Mouse (Mus musculus) right cerebral cortex, postnatal 36 days (tissue): Measurements from ENCODE around the gene Mlkl.
"Not testable (repeated sequence)": the region's sequence is repeated elsewhere in the genome, so short reads cannot be mapped to it uniquely, and the experiment has no call there.

Experiments used
- DNase-seq, 2 experiments: peaks; one replicate each; pipeline ENCODE4 v3.0.0; 2022; ENCODE audit warnings: low spot score in 2 of 2, mixed read lengths in 1 of 2

The Mlkl gene

GRCm38 (mm10) chr8:111313961-111314360, 24.0 kb downstream of the Mlkl start:
- not testable (repeated sequence) for DNase-seq

DNA sequence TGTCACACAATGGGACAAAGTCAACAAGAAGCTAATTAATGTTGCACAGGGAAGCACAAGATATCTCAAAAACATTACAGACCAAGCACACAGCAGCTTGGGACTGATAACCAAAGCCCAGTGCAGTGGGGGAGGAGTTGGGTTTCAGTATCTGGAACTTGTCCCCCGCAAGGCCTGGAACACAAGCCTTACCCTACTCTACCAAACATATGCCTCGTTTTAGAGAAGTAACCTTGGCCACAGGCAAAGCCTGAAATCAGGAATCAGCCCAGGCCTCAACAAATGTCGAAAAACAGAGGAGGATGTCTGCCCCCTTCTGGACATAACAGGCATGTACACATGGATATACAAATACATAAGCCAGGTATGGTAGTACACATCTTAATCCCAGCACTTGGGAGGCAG, 25.2 kb downstream of the Mlkl start:
- no peak for DNase-seq

DNA sequence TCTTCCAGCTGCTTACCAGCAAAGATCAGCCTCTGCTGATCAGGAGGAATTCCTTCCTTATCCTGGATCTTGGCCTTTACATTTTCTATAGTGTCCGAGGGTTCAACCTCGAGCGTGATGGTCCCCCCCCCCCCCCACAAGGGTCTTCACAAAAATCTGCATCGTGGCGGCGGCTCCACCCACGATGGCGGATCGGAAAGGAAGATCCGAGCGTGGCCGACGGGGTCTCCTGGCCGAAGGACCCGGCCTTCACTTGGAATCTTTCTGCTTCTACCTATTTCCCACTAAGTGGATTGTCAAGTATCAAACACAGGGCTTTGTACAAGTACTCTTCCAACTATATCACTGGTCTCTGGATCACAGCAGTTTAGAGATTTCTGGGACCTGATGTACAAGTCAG, 28.0 kb downstream of the Mlkl start:
- DNase-seq = not testable (repeated sequence)

- DNase-seq = no peak
Observed at GRCm38 (mm10) chr8:111305031-111305730, 32.8 kb downstream of the Mlkl start.

DNA sequence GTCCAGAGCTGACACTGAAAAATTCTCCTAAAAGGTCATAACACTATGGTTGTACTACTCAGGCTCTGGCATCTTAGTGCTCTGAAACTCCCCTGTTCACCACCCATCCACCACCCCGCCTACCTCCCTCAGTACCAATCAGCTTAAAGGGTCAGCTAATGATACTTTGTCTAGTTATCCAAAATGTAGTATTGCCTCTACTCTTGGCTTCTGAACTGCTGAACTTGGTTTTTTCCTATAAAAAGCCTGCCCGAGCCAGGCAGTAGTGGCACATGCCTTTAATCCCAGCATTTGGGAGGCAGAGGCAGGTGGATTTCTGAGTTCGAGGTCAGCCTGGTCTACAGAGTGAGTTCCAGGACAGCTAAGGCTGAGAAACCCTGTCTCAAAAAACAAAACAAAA, 33.6 kb downstream of the Mlkl start:
- no peak for DNase-seq

- not testable (repeated sequence) for DNase-seq
Observed at GRCm38 (mm10) chr8:111303076-111303803, 34.7 kb downstream of the Mlkl start.

GRCm38 (mm10) chr8:111300597-111301546, 37.1 kb downstream of the Mlkl start:
- no peak for DNase-seq

DNA sequence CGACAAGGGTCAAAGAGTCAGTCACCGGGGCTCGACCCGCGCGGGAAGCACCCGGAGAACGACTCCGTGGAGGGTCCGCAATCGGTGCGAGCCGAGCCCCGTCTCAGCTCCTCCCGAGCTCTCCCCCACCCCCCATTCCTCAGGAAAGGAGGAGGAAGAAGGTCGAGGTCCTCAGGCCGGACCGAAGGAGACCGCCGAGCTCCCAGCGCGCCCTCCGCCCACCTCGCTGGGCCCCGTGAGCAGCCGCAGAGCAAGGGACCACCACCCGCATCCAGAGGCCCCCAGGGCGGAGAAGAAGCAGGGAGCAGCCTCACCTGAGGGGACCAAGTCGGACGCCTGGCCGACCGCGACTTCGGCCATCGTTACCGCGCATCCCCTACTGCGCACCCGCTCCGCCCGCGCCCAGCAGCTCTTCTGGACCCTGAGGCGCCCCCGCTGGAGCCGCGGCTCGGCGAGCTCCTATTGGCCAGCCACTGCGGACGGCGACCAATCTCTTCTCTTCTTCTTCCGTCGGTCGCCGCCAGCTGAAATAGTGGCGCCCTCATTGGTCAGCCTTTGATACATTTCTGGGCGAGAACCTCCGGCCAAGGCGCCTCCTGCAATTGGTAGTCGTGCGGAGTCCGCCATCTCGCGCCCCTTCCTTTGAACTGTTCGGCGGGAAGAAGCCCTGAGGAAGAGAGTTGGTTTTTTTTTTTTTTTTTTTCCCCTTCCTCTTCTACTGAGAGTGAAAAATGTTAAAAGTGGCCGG, 38.0 kb downstream of the Mlkl start, which contains the start of gene Rfwd3:
TSS of gene Rfwd3 (minus strand) at position 402 of the 748 bp plus-strand sequence.
- DNase-seq = peak; percentile 98

DNA sequence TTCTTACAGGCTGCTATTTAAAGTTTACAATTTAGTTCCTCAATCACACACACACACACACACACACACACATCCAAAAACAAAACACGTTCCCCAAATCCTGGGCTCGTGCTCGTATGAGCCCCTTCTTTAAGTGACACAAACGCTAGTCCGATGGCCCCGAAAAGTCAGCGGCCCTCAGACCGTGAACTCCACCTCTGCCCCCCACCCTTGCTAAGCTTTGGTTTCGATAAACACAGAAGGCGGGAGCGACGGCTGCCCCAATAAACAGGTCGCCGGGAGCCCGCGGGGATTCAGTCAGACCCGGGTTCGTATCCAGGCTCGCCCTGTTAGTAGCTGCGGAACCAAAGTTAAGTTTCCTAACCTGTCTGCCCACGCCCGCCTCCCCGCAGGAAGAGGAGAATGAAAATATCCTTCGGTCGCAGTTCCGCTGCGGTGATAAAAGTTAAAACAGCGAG, 38.6 kb downstream of the Mlkl start:
- DNase-seq = no peak

DNA sequence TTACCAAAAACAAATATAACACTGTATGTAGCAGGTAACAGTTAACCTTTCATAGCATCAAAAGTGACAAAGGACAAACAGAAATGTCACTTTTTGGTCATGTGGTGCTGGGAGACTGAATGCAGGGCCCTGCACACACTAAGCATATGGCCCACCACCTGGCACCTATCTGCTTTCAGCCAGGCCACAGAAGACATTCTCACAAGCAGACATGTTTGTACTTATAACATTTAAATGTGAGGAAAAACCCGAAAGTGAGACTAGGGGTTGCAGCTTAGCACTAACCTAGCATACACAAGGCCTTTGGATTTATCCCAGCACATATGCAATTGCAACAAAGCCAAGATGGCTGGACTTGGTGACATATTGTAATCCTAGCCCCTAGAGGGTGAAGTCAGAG, 40.0 kb downstream of the Mlkl start:
- DNase-seq = no peak

- no peak for DNase-seq
Observed at GRCm38 (mm10) chr8:111291733-111292132, 46.2 kb downstream of the Mlkl start.

DNA sequence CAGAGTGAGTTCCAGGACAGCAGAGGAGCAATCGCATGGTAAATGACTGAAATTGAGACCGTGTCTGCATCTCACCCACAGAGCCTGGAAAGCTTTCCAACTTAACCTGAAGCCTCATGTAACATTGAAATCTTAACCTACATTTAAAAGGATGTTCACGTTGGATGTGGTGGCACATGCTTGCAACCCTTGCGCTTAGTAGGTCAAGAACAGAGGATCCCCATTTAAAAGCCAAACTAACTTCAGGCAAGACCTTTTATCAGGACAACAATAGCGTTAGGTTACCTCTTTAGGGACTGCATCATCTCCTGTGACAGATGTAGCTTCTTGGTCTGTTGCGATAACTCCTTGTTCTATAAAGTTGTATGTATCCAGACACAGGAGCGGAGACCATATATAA, 47.4 kb downstream of the Mlkl start:
- DNase-seq = no peak

- DNase-seq = no peak
Observed at GRCm38 (mm10) chr8:111285603-111286002, 52.4 kb downstream of the Mlkl start.

- DNase-seq = no peak
Observed at GRCm38 (mm10) chr8:111282093-111282492, 55.9 kb downstream of the Mlkl start.

- DNase-seq = no peak
Observed at GRCm38 (mm10) chr8:111268277-111268676, 69.7 kb downstream of the Mlkl start.

GRCm38 (mm10) chr8:111266161-111266560, 71.8 kb downstream of the Mlkl start:
- DNase-seq = not testable (repeated sequence)

DNA sequence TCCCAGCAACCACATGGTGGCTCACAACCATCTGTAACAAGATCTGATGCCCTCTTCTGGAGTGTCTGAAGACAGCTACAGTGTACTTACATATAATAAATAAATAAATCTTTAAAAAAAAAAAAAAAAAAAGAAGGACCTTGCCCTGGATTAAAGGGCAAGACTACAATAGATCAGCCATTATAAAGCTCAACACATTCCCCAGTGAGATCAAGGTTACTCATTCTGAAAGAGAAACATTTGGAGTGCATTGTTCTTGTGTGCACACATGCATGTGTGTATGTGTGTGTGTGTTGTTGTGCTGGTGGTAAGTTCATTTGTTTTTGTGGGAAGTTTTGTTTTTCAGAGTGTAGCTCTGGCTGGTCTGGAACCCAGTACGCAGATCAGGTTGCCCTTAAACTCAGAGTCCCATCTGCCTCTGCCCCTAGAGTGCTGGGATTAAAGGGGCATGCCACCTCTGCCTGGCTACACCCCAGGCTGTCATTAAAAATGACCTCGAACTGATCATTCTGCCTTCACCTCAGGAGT, 73.2 kb downstream of the Mlkl start:
- DNase-seq = no peak

DNA sequence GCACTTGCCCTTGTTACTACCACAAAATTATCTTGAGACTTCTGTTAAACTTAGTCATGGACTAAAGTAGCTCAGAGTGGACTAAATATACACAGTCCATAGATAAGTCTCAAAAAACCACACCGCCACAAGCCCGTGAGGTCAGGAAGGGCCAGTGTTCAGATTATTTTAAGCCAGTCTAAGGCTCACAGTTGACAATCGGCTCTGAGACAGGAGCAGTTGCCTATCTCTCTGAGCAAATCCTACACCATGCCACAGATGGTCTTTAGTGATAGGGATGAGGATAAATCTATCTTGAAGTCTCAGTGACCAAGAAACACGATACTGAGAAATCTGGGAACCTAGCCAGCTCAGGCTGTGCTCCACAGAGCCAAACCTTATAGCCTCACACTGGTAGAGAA, 76.0 kb downstream of the Mlkl start:
- no peak for DNase-seq
